Mouse (Mus musculus) left cerebral cortex, postnatal 36 days (tissue): ENCODE data around the gene Cavin4. TPM values are rescaled to one million over a fixed set of nuclear protein-coding genes. Genes with fewer than 3 reads are reported as not detected.

Source experiments
- DNase-seq, 2 experiments: peaks; one replicate each; pipeline ENCODE4 v3.0.0; 2021 to 2022; ENCODE audit warnings: low spot score in 2 of 2, mixed read lengths in 1 of 2
- intact Hi-C: fragments of 180-260 bp; cut with DNase I; formaldehyde crosslinking; loops from one replicate; pipeline ENCODE4 v1.15.1; 2025
- total RNA-seq, 2 experiments: library from RNA; stranded (reverse); gene quantifications; 2 replicates each; pipeline ENCODE4 v1.2.3; 2021

Gene Cavin4
- total RNA-seq, 2 experiments from 2014 or later = 1.4 to 2.3 TPM

DNA sequence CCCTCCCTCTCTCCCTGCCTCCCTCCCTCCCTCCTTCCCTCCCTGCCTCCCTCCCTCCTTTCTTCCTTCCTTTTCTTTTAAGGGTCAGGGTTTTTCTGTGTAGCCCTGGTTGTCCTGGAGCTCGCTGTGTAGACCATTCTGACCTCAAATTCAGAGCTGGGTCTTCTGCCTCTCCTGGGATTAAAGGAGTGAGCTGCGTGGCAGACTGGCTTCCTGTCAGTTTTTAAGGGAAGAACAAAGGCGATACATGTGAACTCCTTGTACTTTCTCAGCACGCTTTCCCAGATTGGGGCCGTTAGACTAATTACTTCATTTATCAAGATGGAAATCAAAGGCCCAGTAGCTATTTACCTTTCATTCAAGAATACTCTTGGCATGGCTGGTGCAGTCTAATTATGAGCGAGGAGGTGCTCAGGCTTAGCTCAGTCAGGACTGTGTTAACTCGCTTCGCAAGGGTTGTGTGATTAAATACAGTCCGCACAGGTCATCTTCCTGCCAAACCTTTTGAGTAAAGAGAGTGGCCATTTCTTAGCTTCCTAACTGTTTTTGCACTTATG, 29.5 kb downstream of the Cavin4 start:
- no peak for DNase-seq
- intact Hi-C loops = loop anchor here (5.0 to 10.0 kb wide), 4 partner anchors 79 to 932 kb away; no protein-coding TSS in a partner anchor

- intact Hi-C loops = loop anchor here (10.0 kb wide), 1 partner anchor 928 kb away; no protein-coding TSS in a partner anchor
- DNase-seq = no peak
Observed at GRCm38 (mm10) chr4:48696706-48697105, 33.4 kb downstream of the Cavin4 start.

DNA sequence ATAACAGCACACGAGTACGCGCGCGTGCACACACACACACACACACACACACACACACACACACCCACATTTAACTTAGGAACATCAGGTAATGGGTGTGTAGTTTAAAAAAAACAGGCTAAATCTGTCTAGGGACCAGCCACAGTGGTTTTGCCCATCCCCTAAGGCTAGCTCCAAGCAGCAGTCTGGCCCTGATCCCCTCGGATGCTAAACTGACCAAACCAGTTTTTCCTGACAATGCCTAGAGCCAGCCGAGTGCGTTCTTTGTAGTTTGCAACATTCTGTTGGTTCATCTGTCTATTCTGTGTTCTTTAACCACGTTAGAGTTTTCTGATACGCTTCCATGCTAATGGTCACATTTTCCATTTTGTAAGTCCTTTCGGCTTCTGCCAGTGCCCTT, 34.0 kb downstream of the Cavin4 start:
- DNase-seq = no peak
- intact Hi-C loops = loop anchor here (10.0 kb wide), 1 partner anchor 927 kb away; no protein-coding TSS in a partner anchor

DNA sequence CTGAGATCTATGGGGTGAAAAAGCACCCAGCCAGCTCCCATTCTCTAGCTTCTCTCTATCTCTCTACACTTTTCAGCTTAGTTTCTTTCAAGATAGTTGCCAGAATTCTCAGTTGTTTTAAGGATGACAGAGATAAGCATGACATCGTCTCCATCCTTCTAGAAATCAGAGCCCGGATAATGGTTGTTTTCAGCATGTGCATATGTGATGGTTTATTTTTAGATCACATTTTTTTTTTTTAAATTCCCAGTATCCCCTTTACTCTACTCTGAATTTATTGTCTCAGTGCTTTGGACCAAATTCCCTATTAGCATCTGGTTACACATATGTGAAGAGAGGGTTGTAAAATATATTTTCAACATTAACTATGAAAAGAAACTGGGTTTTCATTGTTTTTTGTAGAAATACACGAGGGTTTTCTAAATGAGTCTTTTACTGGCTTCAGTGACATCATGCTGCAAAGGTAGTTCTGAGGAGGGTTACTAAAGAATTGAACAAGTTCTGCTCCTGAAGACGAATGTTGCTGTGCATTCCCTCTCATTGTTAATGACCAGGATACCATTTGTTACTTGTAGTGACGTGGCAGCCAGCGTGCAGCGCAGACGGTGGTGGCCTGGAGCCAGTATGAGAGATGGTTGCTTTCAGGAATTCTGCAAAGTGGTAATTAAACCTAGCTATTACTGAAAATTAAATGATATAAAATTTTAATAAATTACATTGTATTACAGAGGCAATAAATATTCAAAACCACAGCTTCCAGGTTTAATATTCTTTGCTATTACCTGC, 52.7 kb downstream of the Cavin4 start:
- DNase-seq = no peak
- intact Hi-C loops = no loop called here

GRCm38 (mm10) chr4:48716817-48717216, 53.5 kb downstream of the Cavin4 start:
- DNase-seq = no peak
- intact Hi-C loops = no loop called here

Other genes starting within 250 kb of the Cavin4 start
- 10 to 100 TPM; 18.9 to 22.7 TPM for gene Tex10, start 190.1 kb upstream of the Cavin4 start, total RNA-seq
- gene Msantd3, start 123.6 kb upstream of the Cavin4 start, total RNA-seq = 10 to 100 TPM; 21.2 to 24.9 TPM
- 100 to 1,000 TPM; 114 to 135 TPM for gene Tmeff1, start 78.3 kb upstream of the Cavin4 start, total RNA-seq